Mouse (Mus musculus): ENCODE data around the gene Usp48. TPM values are rescaled to one million over a fixed set of nuclear protein-coding genes. Genes with fewer than 3 reads are reported as not detected.

Usp48 gene
- polyA plus RNA-seq, 1 experiment from 2014 or later: 85.9 TPM

DNA sequence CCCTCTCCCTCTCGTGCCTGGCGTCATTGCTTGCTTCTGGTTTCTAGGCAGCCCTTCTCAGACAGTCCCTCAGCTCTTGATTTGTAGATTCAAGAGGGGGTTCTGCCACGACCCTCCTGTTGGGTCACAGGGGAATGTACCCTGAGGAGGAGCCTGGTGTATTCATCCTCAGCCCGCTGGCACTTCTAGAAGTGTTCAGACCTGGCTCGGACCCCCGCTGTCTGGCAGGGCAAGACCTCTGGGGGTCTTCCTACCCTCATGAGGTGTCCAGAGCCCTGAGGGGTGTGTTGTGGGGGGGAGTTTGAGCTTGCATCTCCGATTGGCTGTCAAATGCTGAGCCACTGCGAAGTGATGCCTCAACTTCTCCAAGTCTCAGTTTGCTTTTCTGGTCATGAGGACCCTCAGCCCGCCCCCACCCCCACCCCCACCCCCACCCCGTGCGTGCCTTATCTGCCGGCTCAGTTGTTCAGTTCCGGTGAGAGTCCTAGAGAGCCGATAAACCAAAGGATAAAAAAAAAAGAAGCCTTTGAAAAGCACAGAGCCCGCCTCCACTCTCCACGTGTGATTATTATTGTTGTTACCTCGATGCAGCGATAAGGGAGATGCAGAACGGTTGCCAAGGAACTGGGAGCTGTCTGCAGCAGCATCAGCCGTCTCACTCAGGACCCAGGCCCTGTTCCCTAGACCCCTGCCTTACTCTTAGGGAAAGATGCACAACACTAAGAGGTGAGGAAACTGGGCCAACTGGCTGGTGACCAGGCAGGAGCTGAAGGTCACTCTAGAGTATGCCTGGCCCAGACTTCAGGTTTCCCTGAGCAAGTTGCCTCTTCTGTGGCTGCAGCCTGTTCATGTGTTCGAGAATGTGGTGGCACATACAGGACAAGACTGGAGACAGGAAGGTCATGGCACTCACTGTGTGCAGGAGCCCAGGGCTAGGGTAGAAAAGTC is 106.0 kb downstream of the Usp48 start:
- Histone ChIP-seq H3K4me2 (replicated peaks) (no peak overlapping the region), H3K9me3 (replicated peaks) (no peaks in the 10 kb centered on the region), H3K4me1 (peaks cover 35% of the 10 kb centered on the region), H3K9ac (no peak overlapping the region), H3K27me3 (no peaks in the 10 kb centered on the region), H3K36me3 (no peaks in the 10 kb centered on the region), H3K4me3 (no peak overlapping the region), H3K27ac (no peak overlapping the region)
- WGBS: 56% methylated on average over 19 of the region's 21 CpGs
- ATAC-seq (ENCODE audit: low FRiP score): no peak

DNA sequence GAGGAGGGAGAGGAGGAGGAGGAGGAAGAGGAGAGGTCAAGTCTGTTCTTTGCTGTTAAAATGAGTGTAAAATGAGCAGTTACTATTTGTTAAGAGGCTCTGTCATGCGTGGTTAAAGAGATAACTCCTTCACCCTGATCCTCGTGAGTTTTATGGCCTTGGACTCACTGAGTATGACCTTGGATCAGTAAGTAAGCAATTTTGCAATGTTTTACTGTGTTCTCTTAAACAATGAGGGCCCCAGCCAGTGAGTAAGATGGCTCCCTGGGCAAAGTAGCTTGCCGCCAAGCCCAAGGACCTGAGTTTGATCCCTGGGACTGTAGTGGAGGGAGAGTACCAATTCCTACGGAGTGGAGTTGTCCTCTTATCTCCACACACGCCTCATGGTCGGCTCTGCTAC is 107.4 kb downstream of the Usp48 start:
- 65% methylated on average over 6 of the region's 6 CpGs for WGBS
- Histone ChIP-seq H3K4me3 (no peak overlapping the region), H3K4me2 (replicated peaks) (no peak overlapping the region), H3K9ac (no peak overlapping the region), H3K27me3 (no peaks in the 10 kb centered on the region), H3K36me3 (no peaks in the 10 kb centered on the region), H3K27ac (no peak overlapping the region), H3K4me1 (peaks cover 38% of the 10 kb centered on the region), H3K9me3 (replicated peaks) (no peaks in the 10 kb centered on the region)
- no peak for ATAC-seq (ENCODE audit: low FRiP score)

DNA sequence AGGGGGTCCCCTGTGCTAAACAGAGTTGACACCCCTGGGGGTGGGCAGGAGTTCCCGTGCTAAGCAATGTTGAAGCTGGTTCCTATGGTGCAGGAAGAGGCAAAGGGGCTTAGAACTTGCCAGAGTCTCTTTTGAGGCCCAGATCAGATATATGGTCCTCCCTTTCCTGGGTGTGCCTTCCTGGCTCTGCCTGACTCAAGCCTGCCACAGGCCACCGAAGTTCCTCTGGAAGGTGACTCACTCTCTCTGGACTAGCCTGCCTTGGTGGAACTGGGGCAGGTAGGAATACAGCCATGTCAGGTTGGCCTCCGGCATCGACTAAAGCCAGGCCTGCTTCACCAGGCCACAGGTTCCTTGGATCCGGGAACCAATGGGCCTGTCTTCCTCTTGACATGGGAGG is 109.5 kb downstream of the Usp48 start:
- Histone ChIP-seq H3K4me2 (replicated peaks) (no peak overlapping the region), H3K4me1 (peaks cover 45% of the 10 kb centered on the region), H3K9ac (no peak overlapping the region), H3K9me3 (replicated peaks) (no peaks in the 10 kb centered on the region), H3K36me3 (no peaks in the 10 kb centered on the region), H3K27ac (no peak overlapping the region), H3K27me3 (no peaks in the 10 kb centered on the region; the same call in 1 of the 2 replicates), H3K4me3 (no peak overlapping the region)
- 93% methylated on average over 5 of the region's 5 CpGs for WGBS
- ATAC-seq (ENCODE audit: low FRiP score): no peak

DNA sequence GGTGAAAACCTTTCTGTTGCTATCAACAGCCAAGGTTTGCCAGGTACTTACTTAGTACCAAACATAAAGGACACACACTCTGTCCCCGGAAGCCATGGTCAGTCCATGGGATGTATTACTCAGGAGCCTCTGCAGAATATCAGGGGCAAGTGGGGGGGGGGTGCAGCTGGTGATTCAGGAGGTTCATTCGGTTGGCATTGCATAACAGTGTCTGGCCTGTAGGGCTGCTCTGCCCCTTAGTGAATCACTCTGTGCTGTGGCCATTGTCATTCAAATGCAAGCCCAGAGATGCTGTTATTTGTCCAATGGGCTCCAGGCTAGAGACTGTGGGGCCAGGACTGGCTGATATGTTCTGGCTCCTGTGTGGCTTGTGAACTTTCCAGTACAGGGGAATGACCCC is 111.0 kb downstream of the Usp48 start:
- Histone ChIP-seq H3K4me3 (no peak overlapping the region), H3K9ac (no peak overlapping the region), H3K4me1 (peaks cover 38% of the 10 kb centered on the region), H3K36me3 (no peaks in the 10 kb centered on the region), H3K4me2 (replicated peaks) (no peak overlapping the region), H3K9me3 (replicated peaks) (no peaks in the 10 kb centered on the region), H3K27ac (no peak overlapping the region), H3K27me3 (peaks cover 6% of the 10 kb centered on the region; the same call in 1 of the 2 replicates)
- no peak for ATAC-seq (ENCODE audit: low FRiP score)
- WGBS: 45% methylated on average over 2 of the region's 2 CpGs

DNA sequence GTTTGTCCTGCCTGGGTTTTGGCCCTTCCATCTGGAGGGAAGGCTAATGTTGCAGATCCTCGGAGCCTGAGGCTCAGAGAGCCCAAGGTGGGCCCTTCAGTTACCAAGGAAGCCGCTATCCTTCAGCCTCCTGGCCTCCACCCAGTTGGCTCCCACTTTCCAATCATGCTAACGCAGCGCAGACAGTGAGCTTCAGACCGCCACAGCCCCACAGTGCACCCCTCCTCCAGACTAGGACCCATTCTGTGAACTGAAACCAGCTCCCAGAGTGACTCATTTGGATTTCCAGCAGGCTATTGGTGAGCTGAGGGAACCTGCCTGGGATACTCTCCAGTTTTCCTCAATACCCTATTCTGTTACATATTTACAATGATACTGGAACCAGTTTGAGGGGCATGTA is 111.8 kb downstream of the Usp48 start:
- Histone ChIP-seq H3K9me3 (replicated peaks) (no peaks in the 10 kb centered on the region), H3K4me2 (replicated peaks) (no peak overlapping the region), H3K4me1 (peaks cover 38% of the 10 kb centered on the region), H3K9ac (no peak overlapping the region), H3K36me3 (no peaks in the 10 kb centered on the region), H3K4me3 (no peak overlapping the region), H3K27ac (no peak overlapping the region), H3K27me3 (peaks cover 6% of the 10 kb centered on the region; the same call in 1 of the 2 replicates)
- 87% methylated on average over 5 of the region's 5 CpGs for WGBS
- no peak for ATAC-seq (ENCODE audit: low FRiP score)

DNA sequence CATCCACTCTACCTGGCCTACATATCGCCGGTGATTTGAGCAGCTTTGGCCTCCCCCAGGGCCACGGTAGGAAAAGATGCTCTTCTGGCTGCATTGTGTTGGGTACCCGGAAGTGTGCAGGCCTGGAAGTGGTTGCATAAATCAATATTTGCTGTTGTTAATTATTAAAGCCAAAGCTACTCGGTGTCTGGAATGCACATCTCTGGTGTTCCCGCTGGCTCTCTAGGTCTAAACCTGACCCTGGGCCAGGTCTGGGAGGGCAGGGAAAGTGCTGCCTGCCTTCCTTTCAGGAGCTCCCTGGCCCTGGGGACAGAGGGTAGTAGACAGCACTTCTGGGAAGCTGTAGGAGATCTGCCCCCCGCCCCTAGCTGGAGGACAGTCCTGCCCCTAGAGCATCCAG is 113.0 kb downstream of the Usp48 start:
- peak overlapping the region; percentile 77; the same call in 1 of the 2 replicates for H3K4me2 ChIP-seq (replicated peaks)
- H3K4me1 ChIP-seq: peaks cover 38% of the 10 kb centered on the region
- H3K4me3 ChIP-seq: no peak overlapping the region
- 79% methylated on average over 7 of the region's 7 CpGs for WGBS
- no peaks in the 10 kb centered on the region for H3K36me3 ChIP-seq
- 0 out of 2 replicates have a peak, but pooled peaks have one; percentile 20 for ATAC-seq (ENCODE audit: low FRiP score)
- peak overlapping the region; percentile 14; the same call in 1 of the 2 replicates for H3K27ac ChIP-seq
- H3K9ac ChIP-seq: 0 out of 2 replicates have a peak overlapping the region, but pooled peaks have one; percentile 1
- H3K9me3 ChIP-seq (replicated peaks): no peaks in the 10 kb centered on the region
- H3K27me3 ChIP-seq: peaks cover 6% of the 10 kb centered on the region; the same call in 1 of the 2 replicates

DNA sequence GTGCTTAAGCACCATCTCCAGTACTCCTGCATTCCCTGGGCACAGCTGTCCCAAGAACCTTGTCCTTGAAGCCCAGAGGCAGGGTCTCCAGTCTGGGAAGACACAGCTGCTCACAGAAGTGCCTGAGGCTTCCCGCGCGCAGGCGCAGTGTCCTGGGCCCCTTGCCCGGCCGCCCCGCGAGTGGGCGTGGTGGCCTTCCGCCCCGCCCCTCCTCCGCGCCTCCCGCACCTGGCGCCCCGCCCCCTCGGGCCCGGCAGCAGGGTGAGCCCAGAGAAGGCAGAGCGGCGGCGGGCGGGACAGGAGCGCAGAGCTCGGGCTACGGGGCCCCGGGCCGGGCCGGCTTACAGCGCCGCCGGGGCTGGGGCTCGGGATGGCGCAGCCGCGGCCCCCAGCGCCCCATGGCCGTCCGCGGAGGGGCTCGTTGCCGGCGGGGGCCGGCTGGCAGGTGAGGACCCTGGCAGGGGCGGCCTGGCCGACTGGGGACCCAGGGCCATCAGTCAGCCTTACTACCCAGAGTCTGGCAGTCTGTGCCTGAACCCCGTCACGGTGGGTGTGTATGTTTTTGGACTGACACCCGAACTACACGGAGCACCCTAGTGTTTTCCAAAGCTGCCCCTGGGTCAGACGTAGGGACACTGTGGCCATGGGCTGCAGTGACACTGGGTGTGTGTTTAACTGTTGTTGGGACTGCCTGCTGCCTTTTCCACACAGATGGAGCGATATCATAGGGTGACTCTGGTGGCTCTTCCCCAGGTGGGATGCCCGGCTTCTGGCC is 113.8 kb downstream of the Usp48 start:
- Histone ChIP-seq H3K36me3 (no peaks in the 10 kb centered on the region), H3K4me3 (peak overlapping the region; percentile 62), H3K9ac (peak overlapping the region; percentile 80), H3K27ac (peak overlapping the region; percentile 14; the same call in 1 of the 2 replicates), H3K4me2 (replicated peaks) (peak overlapping the region; percentile 77), H3K27me3 (peaks cover 6% of the 10 kb centered on the region; the same call in 1 of the 2 replicates), H3K9me3 (replicated peaks) (no peaks in the 10 kb centered on the region), H3K4me1 (peaks cover 38% of the 10 kb centered on the region)
- peak; percentile 83 for ATAC-seq (ENCODE audit: low FRiP score)
- 3% methylated on average over 52 of the region's 52 CpGs for WGBS

Other genes with a start within 250 kb of the Usp48 start
- 666 and 694 TPM in 2 replicates for gene Cdc42, start 236.0 kb upstream of the Usp48 start, polyA plus RNA-seq (2016; fragmentation: Nextera tagmentation; extraction: Ambion mirVana)
- gene Cela3a, start 184.0 kb upstream of the Usp48 start, polyA plus RNA-seq (2016; fragmentation: Nextera tagmentation; extraction: Ambion mirVana): not detected in 2 replicates
- gene Cela3b, start 163.2 kb upstream of the Usp48 start, polyA plus RNA-seq (2016; fragmentation: Nextera tagmentation; extraction: Ambion mirVana): not detected in 2 replicates
- gene 1700013G24Rik, start 140.5 kb upstream of the Usp48 start, polyA plus RNA-seq (2016; fragmentation: Nextera tagmentation; extraction: Ambion mirVana): not detected in 2 replicates
- gene Hspg2, start 125.0 kb upstream of the Usp48 start, polyA plus RNA-seq (2016; fragmentation: Nextera tagmentation; extraction: Ambion mirVana): 14.7 and 15.0 TPM in 2 replicates
- 1.5 TPM in 1 of 2 replicates, not detected in the other for gene Ldlrad2, start 19.2 kb upstream of the Usp48 start, polyA plus RNA-seq (2016; fragmentation: Nextera tagmentation; extraction: Ambion mirVana)
- 17.1 and 19.8 TPM in 2 replicates for gene Rap1gap, start 71.0 kb downstream of the Usp48 start, polyA plus RNA-seq (2016; fragmentation: Nextera tagmentation; extraction: Ambion mirVana)
- gene Alpl, start 202.6 kb downstream of the Usp48 start, polyA plus RNA-seq (2016; fragmentation: Nextera tagmentation; extraction: Ambion mirVana): 13.6 and 15.9 TPM in 2 replicates

Data from hindbrain, embryonic 12.5 days (tissue).